Mouse (Mus musculus) left cerebral cortex, postnatal 25 days (tissue): ENCODE measurements around the gene Scnn1g. TPM values are rescaled to one million over a fixed set of nuclear protein-coding genes. Genes with fewer than 3 reads are reported as not detected.

Experiments
- DNase-seq, 2 experiments: peaks; one replicate each; pipeline ENCODE4 v3.0.0; 2022; ENCODE audit warnings: low spot score in 2 of 2, mixed read lengths in 1 of 2
- intact Hi-C: fragments of 180-260 bp; cut with DNase I; formaldehyde crosslinking; loops from one replicate; pipeline ENCODE4 v1.15.1; 2025
- total RNA-seq, 2 experiments: library from RNA; stranded (reverse); gene quantifications; 2 replicates each; pipeline ENCODE4 v1.2.3; 2021

Scnn1g gene
- total RNA-seq, 2 experiments from 2014 or later: not detected

GRCm38 (mm10) chr7:121767900-121768299, 33.6 kb downstream of the Scnn1g start:
- intact Hi-C loops: no loop called here
- DNase-seq: no peak

GRCm38 (mm10) chr7:121768983-121769382, 34.7 kb downstream of the Scnn1g start:
- intact Hi-C loops: no loop called here
- DNase-seq: no peak

- intact Hi-C loops: no loop called here
- DNase-seq: no peak
These were observed 44.3 kb downstream of the Scnn1g start for GRCm38 (mm10) chr7:121778553-121778952.

GRCm38 (mm10) chr7:121778980-121779379, 44.7 kb downstream of the Scnn1g start:
- intact Hi-C loops: no loop called here
- no peak for DNase-seq

- no peak for DNase-seq
- intact Hi-C loops: no loop called here
These were observed 45.1 kb downstream of the Scnn1g start for GRCm38 (mm10) chr7:121779409-121779808.

- intact Hi-C loops: no loop called here
- no peak for DNase-seq
These were observed 48.1 kb downstream of the Scnn1g start for GRCm38 (mm10) chr7:121782188-121782909.

- intact Hi-C loops: no loop called here
These were observed 51.5 kb downstream of the Scnn1g start for GRCm38 (mm10) chr7:121785651-121786228.

GRCm38 (mm10) chr7:121797781-121798180, 63.5 kb downstream of the Scnn1g start:
- intact Hi-C loops: no loop called here

More at GRCm38 (mm10) chr7:121785651-121786228, 51.5 kb downstream of the Scnn1g start:
- DNase-seq: no peak

GRCm38 (mm10) chr7:121802471-121802870, 68.2 kb downstream of the Scnn1g start:
- DNase-seq: no peak
- intact Hi-C loops: no loop called here

More at GRCm38 (mm10) chr7:121797781-121798180, 63.5 kb downstream of the Scnn1g start:
- no peak for DNase-seq

GRCm38 (mm10) chr7:121803011-121803410, 68.7 kb downstream of the Scnn1g start:
- no peak for DNase-seq
- intact Hi-C loops: no loop called here

GRCm38 (mm10) chr7:121805811-121806496, 71.7 kb downstream of the Scnn1g start:
- DNase-seq: peak; percentile 28 to 87
- intact Hi-C loops: no loop called here

GRCm38 (mm10) chr7:121807726-121808580, 73.7 kb downstream of the Scnn1g start:
- intact Hi-C loops: no loop called here

More at GRCm38 (mm10) chr7:121807726-121808580, 73.7 kb downstream of the Scnn1g start:
- no peak for DNase-seq

Other genes starting within 250 kb of the Scnn1g start
- gene Usp31, start 27.2 kb upstream of the Scnn1g start, total RNA-seq: 10 to 100 TPM; 76.3 to 78.6 TPM
- not detected for gene Scnn1b, start 130.6 kb downstream of the Scnn1g start, total RNA-seq
- 10 to 100 TPM; 39.4 to 40.9 TPM for gene Cog7, start 247.2 kb downstream of the Scnn1g start, total RNA-seq